2 mouse cellular contexts compared by ENCODE assay signal in the genomic region with DNA sequence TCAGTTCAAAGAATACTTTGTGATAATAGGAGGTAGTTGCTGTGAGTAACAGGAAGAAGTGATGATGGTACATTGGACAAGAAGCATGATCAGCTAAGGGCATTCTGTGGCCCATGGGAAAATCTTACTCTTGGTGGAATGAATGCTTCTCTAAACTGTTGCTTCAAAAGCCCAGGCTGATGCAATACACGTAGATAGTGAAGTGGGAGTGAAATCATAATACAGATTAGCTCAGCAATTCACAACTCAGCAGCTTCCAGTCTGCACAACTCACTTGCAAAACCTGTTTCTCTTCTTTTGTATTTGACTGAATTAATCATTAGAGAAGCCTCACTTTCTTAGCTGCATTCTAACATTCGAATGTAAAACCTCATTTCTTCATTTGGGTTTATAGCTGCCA.
A peak's percentile ranks its signal among the peaks of the same experiment; 100 is the strongest.
TF ChIP-seq lines count a peak whose summit lies in the region.

No protein-coding gene starts in this region.

TF ChIP-seq in MEL, 35 proteins besides CTCF, POLR2A, EP300 and RAD21:
- TF ChIP-seq ZC3H11A (IDR thresholded peaks at IDR 0.05; ENCODE audit: low read depth, low read length): no peak
- no peak for TF ChIP-seq CHD1 (IDR thresholded peaks at IDR 0.05; ENCODE audit: low read depth, low read length)
- TF ChIP-seq GATA1 (IDR thresholded peaks at IDR 0.05; ENCODE audit: low read depth, low read length): peak; percentile 37; the same call in 1 of the 2 replicates
- peak; percentile 45 for TF ChIP-seq KAT2A (conservative IDR thresholded peaks at IDR 0.05; ENCODE audit: low read depth, low read length)
- TF ChIP-seq TCF12 (IDR thresholded peaks at IDR 0.05; ENCODE audit: low read depth, low read length): peak; percentile 5; the same call in 1 of the 2 replicates
- TF ChIP-seq ELF1 (IDR thresholded peaks at IDR 0.05; ENCODE audit: low read depth, low read length): no peak
- TF ChIP-seq ZNF384 (IDR thresholded peaks at IDR 0.05; ENCODE audit: low read depth, low read length): no peak
- TF ChIP-seq UBTF (IDR thresholded peaks at IDR 0.05; ENCODE audit: borderline replicate concordance, insufficient read depth, low read depth, low read length): no peak
- TF ChIP-seq USF2 (IDR thresholded peaks at IDR 0.05; ENCODE audit: borderline replicate concordance in 1 of 2, insufficient read depth in 1 of 2, low read depth in 1 of 2, low read length in 2 of 2): no peak
- TF ChIP-seq MAFK (IDR thresholded peaks at IDR 0.05; ENCODE audit: borderline replicate concordance, low read depth, low read length): peak; percentile 73; the same call in 1 of the 2 replicates
- TF ChIP-seq MAX (IDR thresholded peaks at IDR 0.05; ENCODE audit: low read length): no peak
- TF ChIP-seq TAL1 (IDR thresholded peaks at IDR 0.05; ENCODE audit: low read length): no peak
- 0 out of 2 replicates have a peak, but pooled peaks have one; percentile 14 for TF ChIP-seq BHLHE40 (IDR thresholded peaks at IDR 0.05; ENCODE audit: borderline replicate concordance, low read depth, low read length)
- no peak; the same call in 1 of the 2 replicates for TF ChIP-seq SIN3A (IDR thresholded peaks at IDR 0.05; ENCODE audit: low read length)
- TF ChIP-seq HCFC1 (IDR thresholded peaks at IDR 0.05; ENCODE audit: low read depth, low read length): peak; percentile 39; the same call in 1 of the 2 replicates
- no peak for TF ChIP-seq GABPA (IDR thresholded peaks at IDR 0.05; ENCODE audit: low read depth, low read length)
- TF ChIP-seq ZKSCAN1 (IDR thresholded peaks at IDR 0.05; ENCODE audit: low read depth, low read length): no peak
- TF ChIP-seq MXI1 (IDR thresholded peaks at IDR 0.05; ENCODE audit: low read depth, low read length): peak; percentile 47; the same call in 1 of the 2 replicates
- peak; percentile 66; the same call in 1 of the 2 replicates for TF ChIP-seq ETS1 (IDR thresholded peaks at IDR 0.05; ENCODE audit: low read depth, low read length)
- TF ChIP-seq MAZ (IDR thresholded peaks at IDR 0.05; ENCODE audit: low read depth, low read length): no peak
- TF ChIP-seq POLR2AphosphoS2 (IDR thresholded peaks at IDR 0.05; ENCODE audit: low read length): no peak
- TF ChIP-seq E2F4 (IDR thresholded peaks at IDR 0.05; ENCODE audit: borderline replicate concordance, low read depth, low read length): no peak
- peak; percentile 26; the same call in 1 of the 2 replicates for TF ChIP-seq RCOR1 (IDR thresholded peaks at IDR 0.05; ENCODE audit: low read depth, low read length)
TF ChIP-seq in MEL: peak in this region for 9.

TF ChIP-seq in myocyte, 11 proteins besides CTCF, POLR2A, EP300 and RAD21:
- TF ChIP-seq MAX (IDR thresholded peaks at IDR 0.05; ENCODE audit: low read depth) (no peak), SRF (IDR thresholded peaks at IDR 0.05; ENCODE audit: control insufficient read depth, insufficient read length, low read depth) (no peak), CEBPB (IDR thresholded peaks at IDR 0.05; ENCODE audit: insufficient read depth, poor library complexity, severe bottlenecking) (peak; percentile 71; the same call in 1 of the 2 replicates), TCF12 (IDR thresholded peaks at IDR 0.05; ENCODE audit: insufficient read depth, poor library complexity, severe bottlenecking) (no peak), E2F4 (IDR thresholded peaks at IDR 0.05; ENCODE audit: insufficient read depth) (no peak)
